Mouse (Mus musculus) left cerebral cortex, postnatal 4 days (tissue): Measurements from ENCODE around the gene BC028528. TPM values are rescaled to one million over a fixed set of nuclear protein-coding genes. Genes with fewer than 3 reads are reported as not detected.

Experiments
- total RNA-seq, 2 experiments: library from RNA; stranded (reverse); gene quantifications; 2 replicates each; pipeline ENCODE4 v1.2.3; 2021

BC028528 gene
- total RNA-seq, 2 experiments from 2014 or later, result 6.8 to 10.8 TPM

Other genes starting within 250 kb of the BC028528 start
- 10 to 100 TPM; 76.4 to 80.1 TPM for gene Mcl1, start 233.2 kb downstream of the BC028528 start, total RNA-seq
- 1 to 10 TPM; 1.4 to 1.9 TPM for gene Adamtsl4, start 204.1 kb downstream of the BC028528 start, total RNA-seq
- 10 to 100 TPM; 10.9 to 11.3 TPM for gene Ecm1, start 152.4 kb downstream of the BC028528 start, total RNA-seq
- gene Tars2, start 131.8 kb downstream of the BC028528 start, total RNA-seq, result 10 to 100 TPM; 40.0 to 43.4 TPM
- 10 to 100 TPM; 58.0 to 59.3 TPM for gene Rprd2, start 73.1 kb downstream of the BC028528 start, total RNA-seq
- 10 to 100 TPM; 34.9 to 41.5 TPM for gene Prpf3, start 36.1 kb downstream of the BC028528 start, total RNA-seq
- gene Mrps21, start 20.5 kb downstream of the BC028528 start, total RNA-seq, result 100 to 1,000 TPM; 126 TPM
- 1 to 10 TPM; 5.6 to 6.9 TPM for gene Ciart, start 9.8 kb downstream of the BC028528 start, total RNA-seq
- gene Aph1a, start 2.0 kb upstream of the BC028528 start, total RNA-seq, result 100 to 1,000 TPM in 1 of 2 experiments, 10 to 100 TPM in 1; 91.1 to 101 TPM
- 1 to 10 TPM; 2.4 to 2.5 TPM for gene Car14, start 12.7 kb upstream of the BC028528 start, total RNA-seq
- 10 to 100 TPM; 90.4 to 98.0 TPM for gene Anp32e, start 37.2 kb upstream of the BC028528 start, total RNA-seq
- gene Plekho1, start 104.0 kb upstream of the BC028528 start, total RNA-seq, result 10 to 100 TPM; 83.3 to 89.3 TPM
- 10 to 100 TPM; 53.6 to 54.1 TPM for gene Vps45, start 166.5 kb upstream of the BC028528 start, total RNA-seq
- 10 to 100 TPM; 17.6 to 17.9 TPM for gene Otud7b, start 212.5 kb upstream of the BC028528 start, total RNA-seq